Mouse (Mus musculus): ENCODE data around the gene Gm815. TPM values are rescaled to one million over a fixed set of nuclear protein-coding genes. Genes with fewer than 3 reads are reported as not detected.

Gene Gm815
- polyA plus RNA-seq, 2 experiments: not detected

GRCm38 (mm10) chr19:26875601-26876000 lies 10.1 kb upstream of the Gm815 start:
- H3K9me3 ChIP-seq (ENCODE audit: control insufficient read depth, low read length): no peaks in the 10 kb centered on the region
- no peaks in the 10 kb centered on the region for H3K27me3 ChIP-seq (ENCODE audit: control insufficient read depth, insufficient read depth, low read length)
- DNase-seq (ENCODE audit: low read depth in 3 of 3, low spot score in 3 of 3) (no peak), ATAC-seq (ENCODE audit: insufficient read depth) (no peak)
- no peak overlapping the region for H3K4me2 ChIP-seq (ENCODE audit: low read depth)
- no peak overlapping the region for H3K27ac ChIP-seq
- H3K36me3 ChIP-seq (replicated peaks; ENCODE audit: control insufficient read depth, insufficient read depth, low read depth): no peaks in the 10 kb centered on the region
- TF ChIP-seq EP300 (IDR thresholded peaks at IDR 0.05; ENCODE audit: low read depth) (no peak), CTCF (IDR thresholded peaks at IDR 0.05; ENCODE audit: low read depth) (no peak)
- WGBS (ENCODE audit: insufficient replicate concordance): 69% methylated on average over 6 of the region's 6 CpGs
- no peaks in the 10 kb centered on the region for H3K4me1 ChIP-seq (replicated peaks; ENCODE audit: control insufficient read depth in 2 of 2, insufficient read depth in 2 of 2, low read length in 1 of 2)
- no peak overlapping the region for H3K4me3 ChIP-seq (ENCODE audit: insufficient read depth in 1 of 2, low read depth in 2 of 2, low read length in 2 of 2)
- no peak overlapping the region for H3K9ac ChIP-seq (replicated peaks)

- Histone ChIP-seq H3K36me3 (replicated peaks; ENCODE audit: control insufficient read depth, insufficient read depth, low read depth) (no peaks in the 10 kb centered on the region), H3K27me3 (ENCODE audit: control insufficient read depth, insufficient read depth, low read length) (no peaks in the 10 kb centered on the region), H3K4me2 (ENCODE audit: low read depth) (no peak overlapping the region), H3K9ac (replicated peaks) (no peak overlapping the region), H3K27ac (no peak overlapping the region), H3K4me3 (ENCODE audit: insufficient read depth in 1 of 2, low read depth in 2 of 2, low read length in 2 of 2) (no peak overlapping the region), H3K9me3 (ENCODE audit: control insufficient read depth, low read length) (no peaks in the 10 kb centered on the region), H3K4me1 (replicated peaks; ENCODE audit: control insufficient read depth in 2 of 2, insufficient read depth in 2 of 2, low read length in 1 of 2) (no peaks in the 10 kb centered on the region)
- DNase-seq (ENCODE audit: low read depth in 3 of 3, low spot score in 3 of 3) (no peak), ATAC-seq (ENCODE audit: insufficient read depth) (no peak)
- no peak for TF ChIP-seq CTCF (IDR thresholded peaks at IDR 0.05; ENCODE audit: low read depth)
- TF ChIP-seq EP300 (IDR thresholded peaks at IDR 0.05; ENCODE audit: low read depth): no peak
- 32% methylated on average over 10 of the region's 10 CpGs for WGBS (ENCODE audit: insufficient replicate concordance)
Observed at GRCm38 (mm10) chr19:26877180-26877775, 8.4 kb upstream of the Gm815 start.

GRCm38 (mm10) chr19:26879856-26880255 lies 5.8 kb upstream of the Gm815 start:
- Histone ChIP-seq H3K9me3 (ENCODE audit: control insufficient read depth, low read length) (no peaks in the 10 kb centered on the region), H3K9ac (replicated peaks) (no peak overlapping the region), H3K27me3 (ENCODE audit: control insufficient read depth, insufficient read depth, low read length) (no peaks in the 10 kb centered on the region), H3K27ac (no peak overlapping the region), H3K4me2 (ENCODE audit: low read depth) (no peak overlapping the region), H3K36me3 (replicated peaks; ENCODE audit: control insufficient read depth, insufficient read depth, low read depth) (no peaks in the 10 kb centered on the region), H3K4me1 (replicated peaks; ENCODE audit: control insufficient read depth in 2 of 2, insufficient read depth in 2 of 2, low read length in 1 of 2) (no peaks in the 10 kb centered on the region), H3K4me3 (ENCODE audit: insufficient read depth in 1 of 2, low read depth in 2 of 2, low read length in 2 of 2) (no peak overlapping the region)
- 58% methylated on average over 4 of the region's 4 CpGs for WGBS (ENCODE audit: insufficient replicate concordance)
- ATAC-seq (ENCODE audit: insufficient read depth): no peak
- TF ChIP-seq EP300 (IDR thresholded peaks at IDR 0.05; ENCODE audit: low read depth) (no peak), CTCF (IDR thresholded peaks at IDR 0.05; ENCODE audit: low read depth) (no peak)
- no peak for DNase-seq (ENCODE audit: low read depth in 3 of 3, low spot score in 3 of 3)

DNA sequence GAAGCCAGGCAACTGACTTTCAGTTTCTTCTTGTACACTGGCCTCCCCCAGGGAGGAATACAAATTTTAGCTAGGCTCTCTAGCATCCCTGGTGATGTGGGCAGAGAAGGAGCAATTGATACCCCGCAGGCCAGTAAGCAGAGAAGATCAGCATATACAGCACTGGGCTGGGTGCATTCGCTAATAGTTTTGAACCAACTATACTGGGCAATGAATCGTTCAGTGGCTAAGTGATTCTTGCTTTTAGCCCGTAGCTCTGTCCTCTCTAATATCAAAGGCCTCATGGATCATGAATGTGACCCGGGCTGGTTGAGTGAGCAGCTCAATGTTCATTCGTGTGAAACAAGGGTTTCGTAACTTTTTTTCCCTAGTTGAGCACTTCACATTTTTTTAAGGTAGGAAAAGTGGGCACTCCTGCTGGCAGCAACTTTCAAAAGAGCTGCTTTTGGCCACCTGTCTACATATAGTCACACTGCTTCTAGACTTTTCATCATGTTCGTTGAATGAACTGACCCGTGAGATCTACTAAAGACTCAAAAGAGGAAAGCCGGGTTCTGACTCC lies 3.7 kb upstream of the Gm815 start:
- Histone ChIP-seq H3K27ac (no peak overlapping the region), H3K9ac (replicated peaks) (no peak overlapping the region), H3K4me2 (ENCODE audit: low read depth) (no peak overlapping the region), H3K27me3 (ENCODE audit: control insufficient read depth, insufficient read depth, low read length) (no peaks in the 10 kb centered on the region), H3K36me3 (replicated peaks; ENCODE audit: control insufficient read depth, insufficient read depth, low read depth) (no peaks in the 10 kb centered on the region), H3K9me3 (ENCODE audit: control insufficient read depth, low read length) (no peaks in the 10 kb centered on the region), H3K4me3 (ENCODE audit: insufficient read depth in 1 of 2, low read depth in 2 of 2, low read length in 2 of 2) (no peak overlapping the region), H3K4me1 (replicated peaks; ENCODE audit: control insufficient read depth in 2 of 2, insufficient read depth in 2 of 2, low read length in 1 of 2) (no peaks in the 10 kb centered on the region)
- DNase-seq (ENCODE audit: low read depth in 3 of 3, low spot score in 3 of 3) (no peak), ATAC-seq (ENCODE audit: insufficient read depth) (no peak)
- TF ChIP-seq CTCF (IDR thresholded peaks at IDR 0.05; ENCODE audit: low read depth): no peak
- 71% methylated on average over 10 of the region's 10 CpGs for WGBS (ENCODE audit: insufficient replicate concordance)

GRCm38 (mm10) chr19:26888171-26888570 lies 2.5 kb downstream of the Gm815 start:
- Histone ChIP-seq H3K4me1 (replicated peaks; ENCODE audit: control insufficient read depth in 2 of 2, insufficient read depth in 2 of 2, low read length in 1 of 2) (no peaks in the 10 kb centered on the region), H3K9ac (replicated peaks) (no peak overlapping the region), H3K4me2 (ENCODE audit: low read depth) (no peak overlapping the region), H3K9me3 (ENCODE audit: control insufficient read depth, low read length) (no peaks in the 10 kb centered on the region), H3K27me3 (ENCODE audit: control insufficient read depth, insufficient read depth, low read length) (no peaks in the 10 kb centered on the region), H3K4me3 (ENCODE audit: insufficient read depth in 1 of 2, low read depth in 2 of 2, low read length in 2 of 2) (no peak overlapping the region), H3K36me3 (replicated peaks; ENCODE audit: control insufficient read depth, insufficient read depth, low read depth) (no peaks in the 10 kb centered on the region), H3K27ac (no peak overlapping the region)
- no peak for ATAC-seq (ENCODE audit: insufficient read depth)
- DNase-seq (ENCODE audit: low read depth in 3 of 3, low spot score in 3 of 3): no peak
- no peak for TF ChIP-seq CTCF (IDR thresholded peaks at IDR 0.05; ENCODE audit: low read depth)
- TF ChIP-seq EP300 (IDR thresholded peaks at IDR 0.05; ENCODE audit: low read depth): no peak
- 71% methylated on average over 9 of the region's 9 CpGs for WGBS (ENCODE audit: insufficient replicate concordance)
